Mouse (Mus musculus): ENCODE measurements around the gene Slc44a3. TPM values are rescaled to one million over a fixed set of nuclear protein-coding genes. Genes with fewer than 3 reads are reported as not detected.

The Slc44a3 gene
- total RNA-seq (2021), result not detected
- long read RNA-seq, experiment 1, result 0 reads
- long read RNA-seq, experiment 2, result 0 reads

DNA sequence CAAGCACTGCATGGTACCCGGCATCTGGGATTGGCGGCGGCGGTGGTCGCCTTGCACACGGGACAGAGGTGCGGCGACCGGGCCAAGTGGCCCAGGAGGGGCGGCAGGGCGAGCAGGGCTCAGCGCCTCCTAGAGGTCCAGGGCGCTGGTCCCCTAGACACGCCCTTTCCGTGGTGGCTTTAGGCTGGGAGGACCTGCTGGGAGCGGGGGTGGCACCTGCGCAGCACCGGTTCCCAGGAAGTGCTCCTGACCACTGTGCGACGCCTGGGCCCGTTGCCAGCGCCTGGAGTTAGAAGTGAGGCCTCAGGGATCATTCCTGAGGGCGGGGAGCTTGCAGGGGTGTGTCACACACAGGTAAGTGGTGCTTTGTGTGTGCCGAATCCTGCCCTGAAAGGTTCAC is at the start of gene Slc44a3:
TSS of gene Slc44a3 (minus strand) at position 229 of the 400 bp plus-strand sequence.
- no peak for DNase-seq (ENCODE audit: low spot score)

GRCm38 (mm10) chr3:121579880-121580549 is 47.8 kb upstream of the Slc44a3 start:
- no peak for DNase-seq (ENCODE audit: low spot score)

DNA sequence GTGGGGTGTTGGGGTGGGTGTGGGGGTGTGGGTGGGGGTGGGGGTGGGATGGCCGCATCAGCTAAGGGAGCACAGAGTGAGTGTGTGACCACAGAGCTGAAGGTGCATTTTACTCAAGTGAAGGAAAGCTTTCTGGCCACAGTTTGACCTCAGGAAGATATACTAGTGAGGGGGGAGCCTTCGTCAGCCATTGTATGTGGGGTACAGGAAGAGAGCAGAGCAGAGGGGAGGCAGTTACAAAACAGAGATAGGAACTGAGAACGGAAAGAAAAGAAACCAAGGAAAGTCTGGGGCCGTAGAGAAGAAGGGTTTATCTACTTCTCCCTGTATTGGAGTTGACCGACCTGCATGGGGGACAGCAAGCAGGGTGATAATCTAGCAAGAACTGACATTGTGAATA is 47.2 kb upstream of the Slc44a3 start:
- no peak for DNase-seq (ENCODE audit: low spot score)

DNA sequence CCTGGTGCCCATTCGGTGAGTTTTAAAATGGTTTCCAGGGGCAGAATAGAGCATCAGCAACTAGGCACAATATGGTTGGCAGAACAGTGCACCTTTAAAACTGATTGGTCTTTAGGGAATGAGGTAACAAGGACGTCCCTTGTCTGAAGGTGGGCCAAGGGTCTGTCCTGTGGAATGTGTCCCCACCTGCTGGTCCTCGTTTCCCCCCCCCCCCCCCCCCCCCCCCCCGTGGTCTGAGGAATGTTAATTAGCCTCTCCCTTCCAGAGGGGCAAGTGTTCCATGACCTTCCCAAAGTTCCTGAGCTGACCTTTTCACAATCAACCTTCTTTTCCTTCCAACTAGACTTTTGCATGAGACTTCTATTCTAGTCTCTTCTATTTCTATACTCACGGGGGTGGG is 46.5 kb upstream of the Slc44a3 start:
- DNase-seq (ENCODE audit: low spot score), result no peak

GRCm38 (mm10) chr3:121577641-121578040 is 45.4 kb upstream of the Slc44a3 start:
- no peak for DNase-seq (ENCODE audit: low spot score)

DNA sequence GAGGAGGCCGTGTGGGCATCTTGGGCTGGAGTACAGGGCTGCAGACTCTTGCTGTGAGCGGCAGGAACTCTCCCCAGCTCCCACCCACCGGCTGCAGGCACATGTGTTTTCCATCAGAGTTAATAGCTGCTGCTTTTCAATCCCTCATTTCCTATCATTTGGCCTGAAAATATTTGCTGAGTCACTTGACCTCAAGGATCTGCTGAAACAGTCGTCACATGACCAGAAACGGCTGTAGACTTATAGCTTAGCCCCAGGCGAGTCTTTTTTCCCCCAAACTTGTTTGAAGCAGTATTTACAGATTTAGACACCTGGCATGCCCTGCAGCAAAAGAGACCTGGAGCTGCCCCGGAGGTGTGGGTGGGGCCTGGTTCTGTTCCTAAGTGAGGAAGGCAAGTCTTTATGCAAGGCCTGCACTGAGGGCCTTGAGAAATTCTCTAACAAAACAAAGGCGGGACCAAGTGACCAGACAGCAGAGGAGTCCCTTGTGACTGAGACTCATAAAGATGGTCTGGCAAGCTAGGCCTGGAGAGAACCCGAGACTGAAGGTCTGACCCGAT is 44.9 kb upstream of the Slc44a3 start:
- peak; percentile 67 for DNase-seq (ENCODE audit: low spot score)

- DNase-seq (ENCODE audit: low spot score), result no peak
These were observed 44.2 kb upstream of the Slc44a3 start for GRCm38 (mm10) chr3:121576367-121576766.

- no peak for DNase-seq (ENCODE audit: low spot score)
These were observed 42.2 kb upstream of the Slc44a3 start for GRCm38 (mm10) chr3:121574386-121574785.

DNA sequence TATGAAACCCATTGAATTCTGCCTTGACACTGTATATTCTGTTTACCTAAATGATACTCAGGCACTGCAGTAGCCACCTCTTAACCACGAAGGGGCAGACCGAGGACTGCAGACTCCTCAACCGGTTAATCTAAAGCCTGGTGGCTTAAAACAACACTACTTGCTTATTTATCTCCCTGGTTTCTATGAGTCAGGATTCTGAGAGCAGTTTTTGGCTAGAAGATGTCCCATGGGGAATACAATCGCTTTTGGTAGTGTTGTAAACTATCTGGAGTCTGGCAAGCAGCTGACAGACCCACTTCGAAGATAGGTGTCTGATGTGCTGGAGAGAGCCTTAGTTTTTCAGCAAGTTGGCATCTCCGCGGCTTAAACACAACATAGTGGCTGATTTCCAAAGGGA is 41.7 kb upstream of the Slc44a3 start:
- DNase-seq (ENCODE audit: low spot score), result peak; percentile 62

DNA sequence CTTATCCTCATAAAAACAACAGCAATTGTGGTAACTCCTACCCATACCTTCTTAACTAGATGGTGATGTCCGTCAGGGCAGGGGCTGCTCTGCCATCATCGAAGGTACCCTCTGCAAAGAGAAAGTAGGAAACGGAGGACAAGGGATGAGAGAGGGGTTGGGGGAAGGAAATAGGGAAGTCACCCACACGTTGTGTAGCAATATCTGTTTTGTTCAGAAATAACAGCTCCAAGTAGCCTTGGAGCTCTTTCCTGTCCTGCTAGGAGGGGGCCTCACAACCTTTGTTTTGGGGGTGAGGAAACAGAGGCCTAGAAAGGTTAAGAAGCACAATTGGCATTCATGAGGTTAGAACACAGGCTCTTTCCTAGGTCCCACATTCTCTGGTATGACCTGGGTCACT is 39.3 kb upstream of the Slc44a3 start:
- no peak for DNase-seq (ENCODE audit: low spot score)

- DNase-seq (ENCODE audit: low spot score), result no peak
These were observed 38.4 kb upstream of the Slc44a3 start for GRCm38 (mm10) chr3:121570623-121571022.

- no peak for DNase-seq (ENCODE audit: low spot score)
These were observed 37.6 kb upstream of the Slc44a3 start for GRCm38 (mm10) chr3:121569767-121570166.

- no peak for DNase-seq (ENCODE audit: low spot score)
These were observed 36.8 kb upstream of the Slc44a3 start for GRCm38 (mm10) chr3:121569004-121569403.

DNA sequence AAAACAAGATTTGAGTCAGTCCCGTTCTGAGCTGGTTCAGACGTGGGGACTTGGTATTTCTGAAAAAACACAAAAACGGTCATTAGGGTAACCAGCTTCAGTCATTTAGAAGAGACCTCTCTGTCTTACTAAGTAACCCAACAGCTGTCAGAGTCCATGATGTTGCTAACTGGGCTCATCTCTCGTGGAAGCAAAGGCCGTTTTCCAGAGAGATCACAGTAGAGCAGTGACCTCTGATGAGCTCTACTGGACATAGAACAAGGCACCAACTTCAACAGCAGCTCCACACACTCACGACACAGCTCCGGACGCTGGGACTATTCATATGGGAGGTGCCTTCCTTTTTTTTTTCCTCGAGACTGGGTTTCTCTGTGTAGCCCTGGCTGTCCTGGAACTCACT is 35.7 kb upstream of the Slc44a3 start:
- DNase-seq (ENCODE audit: low spot score), result no peak

- DNase-seq (ENCODE audit: low spot score), result no peak
These were observed 35.2 kb upstream of the Slc44a3 start for GRCm38 (mm10) chr3:121567337-121567900.

- no peak for DNase-seq (ENCODE audit: low spot score)
These were observed 34.7 kb upstream of the Slc44a3 start for GRCm38 (mm10) chr3:121566901-121567300.

GRCm38 (mm10) chr3:121561803-121562202 is 29.6 kb upstream of the Slc44a3 start:
- DNase-seq (ENCODE audit: low spot score), result no peak

- DNase-seq (ENCODE audit: low spot score), result no peak
These were observed 28.1 kb upstream of the Slc44a3 start for GRCm38 (mm10) chr3:121560115-121560865.

DNA sequence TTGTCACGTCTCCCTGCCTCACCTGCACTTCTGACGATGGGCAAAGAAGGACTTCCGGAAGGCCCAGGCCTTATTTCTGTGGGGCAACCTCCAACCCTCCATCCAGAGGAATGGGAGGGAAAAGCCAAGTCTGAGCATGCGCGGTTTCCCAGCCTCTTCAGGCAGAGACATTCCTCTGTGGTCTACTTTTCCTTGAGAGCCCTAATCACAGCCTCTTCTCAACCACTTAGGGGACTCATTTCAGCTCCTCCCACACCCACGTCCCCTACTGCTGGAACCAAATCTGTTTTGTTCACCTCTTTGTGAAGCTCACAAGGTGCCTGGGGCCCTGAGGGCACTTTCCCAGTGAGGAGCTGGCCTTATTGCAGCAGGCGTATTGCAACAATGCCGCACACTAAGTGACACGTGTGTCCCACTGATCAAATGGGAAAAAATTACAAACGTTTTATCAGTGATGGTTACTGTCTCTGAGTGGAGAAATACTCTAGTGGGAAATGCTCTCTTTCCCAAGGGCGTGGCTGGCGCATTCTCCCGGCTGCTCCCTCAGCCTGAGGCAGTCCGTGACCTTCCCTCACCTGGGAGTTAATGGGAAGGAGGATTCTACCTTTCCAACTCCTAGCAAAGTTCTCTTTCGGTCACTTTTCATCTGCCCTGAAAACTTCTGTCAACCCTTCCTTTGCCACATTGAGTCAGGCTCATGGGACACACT is 27.4 kb upstream of the Slc44a3 start:
- no peak for DNase-seq (ENCODE audit: low spot score)

DNA sequence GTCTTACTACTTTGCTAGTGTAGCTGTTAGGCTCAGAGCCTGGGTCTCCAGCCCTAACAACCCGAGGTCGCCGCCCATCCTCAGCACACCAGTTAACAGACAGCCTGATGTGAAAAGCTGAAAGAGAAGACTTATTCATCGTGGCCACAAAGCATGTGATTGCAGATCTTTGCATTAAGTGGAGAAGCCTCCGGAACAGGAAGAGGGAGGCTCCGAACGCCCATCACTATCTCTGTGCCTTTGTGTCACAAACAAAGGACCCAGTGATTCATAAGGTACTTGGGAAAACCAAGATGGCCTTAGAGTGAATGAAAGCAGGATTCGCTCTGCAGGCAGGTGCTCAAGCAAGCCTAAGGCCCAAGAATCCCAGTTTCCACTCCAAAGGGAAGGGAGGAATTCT is 26.7 kb upstream of the Slc44a3 start:
- no peak for DNase-seq (ENCODE audit: low spot score)

DNA sequence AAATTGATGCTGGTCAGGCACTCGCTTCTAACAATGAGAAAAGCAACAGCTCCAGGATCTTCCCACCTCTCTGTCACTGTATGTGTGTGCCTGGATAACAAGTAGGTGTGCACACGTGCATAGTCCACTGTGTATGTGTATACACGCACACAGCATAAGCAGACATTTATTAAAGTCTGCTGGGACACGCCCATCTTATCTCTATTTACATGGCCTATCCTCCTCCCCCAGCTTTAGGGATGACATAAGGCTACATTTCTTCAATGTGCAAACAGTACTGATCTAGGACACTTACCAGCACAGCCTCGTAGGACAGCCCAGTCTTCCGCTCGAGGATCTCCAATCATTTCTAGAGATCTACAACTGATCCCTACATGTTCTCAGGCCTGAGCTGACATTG is 24.1 kb upstream of the Slc44a3 start:
- DNase-seq (ENCODE audit: low spot score), result no peak

- DNase-seq (ENCODE audit: low spot score), result no peak
These were observed 21.1 kb upstream of the Slc44a3 start for GRCm38 (mm10) chr3:121553294-121553693.
